Mouse (Mus musculus): ENCODE measurements around the gene Papolg.

GRCm38 (mm10) chr11:23893556-23893955 lies 1.5 kb downstream of the Papolg start:
- TF ChIP-seq GATA1 (IDR thresholded peaks at IDR 0.05; ENCODE audit: borderline replicate concordance, low read length) (no peak), CTCF (IDR thresholded peaks at IDR 0.05; ENCODE audit: low read depth, low read length) (no peak)
